Mouse (Mus musculus) central nervous system, embryonic 18 days (tissue): ENCODE measurements around the gene Timm17a. TPM values are rescaled to one million over a fixed set of nuclear protein-coding genes. Genes with fewer than 3 reads are reported as not detected.

Source experiments
- polyA plus RNA-seq: library from polyadenylated mRNA; depleted of rRNA; stranded (reverse); fragments of >200 nt; gene quantifications from 2 replicates; pipeline ENCODE4 v1.2.3, GENCODE M21; 2012; rRNA removed

Gene Timm17a
- 50.9 and 56.6 TPM in 2 replicates for polyA plus RNA-seq

GRCm38 (mm10) chr1:135313284-135314031 lies at the start of gene Timm17a:
Timm17a (minus strand) TSS chr1:135313778.

DNA sequence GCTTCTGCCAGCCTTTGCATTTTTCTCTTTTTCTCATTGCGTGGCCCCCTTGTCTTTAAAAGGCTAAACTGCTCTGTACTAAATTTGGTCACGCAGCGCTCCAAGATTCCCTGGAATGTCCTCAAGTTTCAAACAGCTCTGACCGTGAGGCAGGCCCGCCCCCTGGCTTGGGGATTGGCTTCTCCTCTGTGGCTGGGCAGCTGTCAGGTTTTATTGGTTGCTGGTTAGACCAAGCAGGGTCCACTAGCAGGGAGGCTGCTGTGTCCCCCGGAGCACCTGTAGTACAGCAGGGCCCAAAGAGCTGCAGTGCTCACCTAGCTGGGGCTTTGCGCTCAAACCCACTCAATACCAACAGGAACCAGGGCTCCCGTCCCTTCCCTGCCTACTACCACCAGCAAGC lies 11.0 kb upstream of the Timm17a start, which contains the start of gene Lmod1:
Gene Lmod1, plus strand, starts transcription at position 237 of the 400 bp plus-strand sequence.

DNA sequence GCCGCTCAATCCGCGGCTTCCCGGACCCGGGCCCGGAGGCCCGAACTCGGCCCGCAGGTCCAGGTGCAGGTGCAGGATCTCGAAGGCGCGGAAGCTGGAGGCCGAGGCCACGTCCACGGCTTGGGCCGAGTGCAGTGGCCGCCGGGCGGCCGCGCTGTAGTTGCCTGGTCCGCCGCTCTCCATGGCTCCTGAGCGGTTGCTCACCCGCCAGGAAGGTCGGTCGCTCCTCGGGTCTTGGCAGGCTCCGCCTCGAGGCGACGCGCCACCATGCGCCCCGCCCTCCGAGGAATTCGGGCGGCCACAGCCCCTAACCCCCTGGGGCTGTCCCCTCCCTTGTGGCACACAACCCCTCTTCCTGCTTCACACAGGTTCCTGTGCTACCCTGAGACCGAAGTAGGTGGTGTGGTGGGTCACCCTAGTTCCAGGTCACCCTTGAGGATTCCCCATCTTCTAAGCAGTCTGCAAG lies 29.7 kb downstream of the Timm17a start, which contains the start of gene Rnpep:
Gene Rnpep, minus strand, starts transcription at position 259 of the 466 bp plus-strand sequence.

GRCm38 (mm10) chr1:135258380-135259127 lies 55.0 kb downstream of the Timm17a start, which contains the start of gene Elf3:
Elf3 (minus strand) TSS chr1:135258568.

Other genes starting within 250 kb of the Timm17a start
- 0.69 and 0.95 TPM in 2 replicates for gene Lgr6, start 208.5 kb downstream of the Timm17a start, polyA plus RNA-seq
- gene Ptpn7, start 181.1 kb downstream of the Timm17a start, polyA plus RNA-seq = 0.13 and 0.16 TPM in 2 replicates
- 448 and 480 TPM in 2 replicates for gene Arl8a, start 167.0 kb downstream of the Timm17a start, polyA plus RNA-seq
- 3.6 and 4.9 TPM in 2 replicates for gene Gpr37l1, start 146.1 kb downstream of the Timm17a start, polyA plus RNA-seq
- 0.21 and 1.3 TPM in 2 replicates for gene Elf3, start 55.2 kb downstream of the Timm17a start, polyA plus RNA-seq
- 48.3 and 49.5 TPM in 2 replicates for gene Rnpep, start 29.7 kb downstream of the Timm17a start, polyA plus RNA-seq
- gene Lmod1, start 11.0 kb upstream of the Timm17a start, polyA plus RNA-seq = 0.21 and 0.32 TPM in 2 replicates
- 61.4 and 62.5 TPM in 2 replicates for gene Shisa4, start 61.5 kb upstream of the Timm17a start, polyA plus RNA-seq
- 157 TPM in 2 replicates for gene Ipo9, start 116.7 kb upstream of the Timm17a start, polyA plus RNA-seq